Mouse (Mus musculus): ENCODE data around the gene Cyp2t4.

- TF ChIP-seq CTCF (IDR thresholded peaks at IDR 0.05; ENCODE audit: insufficient read depth, low read depth, low read length) (no peak), POLR2A (IDR thresholded peaks at IDR 0.05; ENCODE audit: insufficient read depth, low read depth, low read length) (no peak)
Measured at GRCm38 (mm10) chr7:27156005-27156404, 2.5 kb downstream of the Cyp2t4 start.
